Mouse (Mus musculus): ENCODE measurements around the gene Vwa8.

The Vwa8 gene

DNA sequence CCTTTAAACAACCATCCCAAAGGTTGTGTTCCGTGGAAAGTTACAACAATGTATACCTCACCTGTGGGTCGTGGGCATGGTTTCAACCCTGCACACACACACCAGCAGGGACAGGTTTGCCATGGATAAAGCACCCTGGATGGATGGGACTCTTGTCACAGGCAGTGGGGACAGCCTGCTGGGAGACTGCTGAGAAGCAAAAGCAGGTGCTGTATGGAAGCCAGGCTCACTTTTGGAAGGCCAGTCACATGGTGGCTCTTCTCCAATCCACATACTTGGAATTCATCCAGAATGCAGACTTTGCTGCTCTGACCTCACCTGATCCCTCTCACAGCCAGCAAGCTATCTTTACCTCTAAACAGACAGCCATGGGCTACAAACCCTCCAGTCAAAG, 292.0 kb downstream of the Vwa8 start:
- no peak for DNase-seq (ENCODE audit: low spot score in 2 of 2)

DNA sequence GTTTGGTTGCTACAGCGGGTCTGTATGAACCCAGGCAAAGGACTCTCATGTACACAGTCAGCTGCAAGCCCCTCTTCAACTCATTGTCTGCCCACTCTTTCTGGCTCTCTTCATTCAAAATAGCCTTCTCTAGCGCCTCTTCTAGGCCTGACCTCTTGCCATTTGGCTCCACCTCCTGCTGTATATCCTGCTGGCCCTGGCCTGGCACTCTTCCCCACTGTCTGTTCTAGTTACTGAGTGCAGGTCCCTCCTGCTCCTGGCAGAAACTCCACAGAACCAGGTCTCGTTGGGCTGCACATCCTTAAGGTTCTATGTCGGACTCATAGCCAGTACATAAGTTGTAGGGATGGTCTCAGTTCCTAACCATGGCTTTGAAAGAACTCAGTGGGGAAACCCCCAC, 293.5 kb downstream of the Vwa8 start:
- no peak for DNase-seq (ENCODE audit: low spot score in 2 of 2)

DNA sequence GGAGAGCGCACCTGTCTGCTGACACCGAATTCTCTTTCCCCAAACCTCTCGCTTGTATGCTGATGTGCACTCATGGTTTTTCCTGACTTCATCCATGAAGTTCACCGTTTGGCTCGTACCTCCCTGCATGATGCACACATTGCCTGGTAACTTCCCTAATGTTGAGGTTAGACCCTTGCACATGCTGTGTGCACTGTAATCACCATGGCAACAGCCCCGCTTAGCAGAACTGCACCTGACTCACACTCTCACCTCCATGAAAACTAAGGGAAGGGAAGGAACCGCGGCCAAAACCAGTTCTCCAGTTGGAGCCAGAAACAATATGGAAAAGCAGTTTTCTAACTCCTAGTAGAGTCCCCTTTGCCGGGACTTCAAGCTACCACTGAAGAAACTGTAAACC, 294.8 kb downstream of the Vwa8 start:
- DNase-seq (ENCODE audit: low spot score in 2 of 2): no peak

DNA sequence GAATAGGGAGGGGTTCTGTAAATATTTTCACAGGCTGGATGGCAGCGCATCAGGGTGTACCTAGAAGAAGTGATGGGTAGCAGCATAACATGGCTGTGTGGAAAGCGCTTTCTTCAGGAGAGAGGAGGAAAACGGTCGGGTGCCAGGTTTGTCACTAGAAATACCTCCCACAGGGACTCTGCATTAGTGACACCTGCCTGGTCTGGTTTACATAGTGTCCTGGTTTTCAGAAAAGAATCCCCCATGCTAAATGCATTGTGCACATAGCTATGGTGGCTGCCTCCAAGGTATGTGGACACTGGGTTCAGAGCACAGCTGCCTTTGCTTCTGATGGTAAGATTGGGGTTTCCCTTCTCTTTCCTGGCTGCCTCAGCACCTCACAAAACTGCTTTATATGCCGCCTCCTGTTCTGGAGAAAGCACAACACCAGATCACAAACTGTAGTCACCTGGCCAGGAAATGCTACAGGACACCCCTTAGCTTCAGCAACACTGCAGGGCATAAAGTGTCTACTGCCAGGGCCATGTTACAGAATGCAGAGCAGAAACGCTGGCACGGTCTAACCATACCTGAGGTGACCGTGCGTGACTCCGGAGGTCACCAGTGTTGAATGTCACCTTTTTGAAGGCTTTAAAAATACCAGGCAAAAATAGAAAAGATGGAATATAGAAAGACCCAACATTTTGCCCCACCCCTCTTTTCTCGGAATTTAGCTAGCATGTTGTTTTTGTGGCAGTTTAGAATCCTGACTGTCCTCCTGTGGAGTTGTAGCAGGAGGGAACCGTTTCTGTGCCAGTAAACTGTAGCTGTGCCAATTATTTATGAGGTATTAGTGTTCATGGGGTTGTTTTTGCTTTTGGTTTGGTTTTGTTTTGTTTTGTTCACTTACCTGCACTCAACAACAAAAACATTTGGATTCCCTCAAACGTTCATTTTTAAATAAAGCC, 295.7 kb downstream of the Vwa8 start:
- DNase-seq (ENCODE audit: low spot score in 2 of 2): no peak

DNA sequence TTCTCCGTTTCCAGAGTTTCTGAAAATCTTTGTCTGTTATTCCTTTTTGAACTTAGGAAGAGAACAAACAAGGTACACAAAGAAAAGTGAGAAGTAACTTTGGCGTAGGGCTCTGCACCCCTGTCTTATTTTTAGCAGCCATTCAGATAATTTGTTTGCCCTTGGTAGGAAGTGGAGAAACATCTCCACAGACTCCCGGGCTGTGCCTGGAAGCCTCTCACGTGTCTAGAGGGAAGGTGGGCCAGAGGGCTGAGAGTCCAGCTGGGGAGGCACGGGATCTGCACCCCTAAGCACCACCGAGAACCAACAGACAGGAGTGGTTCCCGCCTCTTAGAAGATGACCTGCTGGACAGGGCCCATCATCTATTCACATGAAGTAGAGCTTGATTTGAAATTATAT, 302.9 kb downstream of the Vwa8 start:
- no peak for DNase-seq (ENCODE audit: low spot score in 2 of 2)

DNA sequence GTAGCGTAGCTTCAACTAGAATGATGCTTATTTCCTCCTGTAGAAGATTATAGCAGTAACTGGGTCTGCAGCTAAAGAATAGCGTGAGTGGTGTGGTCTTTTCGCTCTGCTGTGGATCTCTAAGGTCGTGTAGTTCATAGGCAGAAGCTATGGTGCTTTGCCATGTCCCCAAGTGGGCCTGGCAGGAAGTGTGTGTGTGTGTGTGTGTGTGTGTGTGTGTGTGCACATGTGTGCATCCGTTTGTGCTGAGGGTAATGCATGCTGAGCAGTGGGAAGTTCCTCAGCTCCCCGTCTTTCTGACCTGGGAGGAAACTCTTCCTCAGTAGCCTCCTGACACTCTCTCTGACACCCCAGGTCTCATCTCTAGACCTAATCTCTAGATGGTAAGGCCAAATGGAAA, 305.0 kb downstream of the Vwa8 start:
- DNase-seq (ENCODE audit: low spot score in 2 of 2): no peak

DNA sequence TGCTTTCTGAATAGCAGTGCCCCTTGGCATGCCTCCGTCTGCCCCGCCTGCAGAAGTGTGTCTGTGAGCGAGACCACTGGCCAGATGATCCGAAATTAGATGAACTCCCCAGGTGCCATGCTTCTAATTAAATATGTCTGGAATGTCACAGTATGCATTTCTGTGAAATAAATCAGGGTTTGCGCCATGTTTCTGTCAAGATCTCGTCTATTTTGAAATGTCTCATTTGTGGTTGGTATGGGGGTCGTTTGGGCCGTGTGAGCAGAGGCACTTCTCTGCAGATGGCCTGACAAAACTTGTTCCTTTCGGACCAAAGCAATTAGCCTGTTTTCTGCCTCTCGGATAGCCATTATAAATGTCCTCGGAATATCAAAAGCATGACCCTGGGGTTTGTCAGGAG, 306.1 kb downstream of the Vwa8 start:
- DNase-seq (ENCODE audit: low spot score in 2 of 2): no peak

DNA sequence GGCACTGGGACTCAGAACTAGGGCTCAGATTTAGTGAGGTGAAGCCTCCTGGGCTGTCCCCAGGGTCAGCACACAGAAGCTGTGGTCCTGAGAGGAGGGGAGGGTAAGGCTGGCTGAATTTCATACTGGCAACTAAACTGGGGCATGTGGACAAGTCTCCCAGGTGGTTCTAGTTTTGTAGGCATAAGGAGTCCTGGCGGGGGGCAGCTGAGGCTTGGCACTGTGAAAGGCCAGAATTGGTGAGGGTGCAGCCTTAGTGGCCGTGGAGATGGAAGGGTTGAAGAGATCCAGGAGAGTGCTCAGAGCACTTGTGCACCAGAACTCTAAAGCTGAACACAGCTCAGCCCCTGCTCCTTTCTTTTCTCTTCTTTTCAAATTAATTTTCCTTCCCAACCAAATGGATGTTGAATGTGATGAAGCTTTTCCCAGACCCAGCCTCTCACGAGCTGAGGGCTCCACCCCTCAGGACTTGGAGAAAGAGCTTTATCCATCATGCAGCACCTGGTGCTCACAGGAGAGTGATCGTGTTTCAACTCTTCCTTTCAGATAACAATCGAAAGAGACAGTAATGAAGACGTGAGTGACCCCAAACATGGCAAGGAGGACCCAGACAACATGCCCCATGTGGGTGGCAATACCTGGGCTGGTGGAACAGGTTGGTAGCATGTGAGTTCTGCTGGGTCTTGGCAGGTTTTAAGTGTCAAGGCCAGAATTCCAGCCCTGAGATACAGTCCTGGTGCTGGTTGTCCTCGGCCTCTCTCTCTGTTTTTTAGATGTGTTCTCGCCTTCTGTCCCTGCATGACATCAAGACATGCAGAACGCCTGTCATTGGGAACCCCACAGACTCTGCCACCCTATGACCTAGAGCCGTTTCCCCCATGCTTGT, 307.9 kb downstream of the Vwa8 start:
- no peak for DNase-seq (ENCODE audit: low spot score in 2 of 2)

DNA sequence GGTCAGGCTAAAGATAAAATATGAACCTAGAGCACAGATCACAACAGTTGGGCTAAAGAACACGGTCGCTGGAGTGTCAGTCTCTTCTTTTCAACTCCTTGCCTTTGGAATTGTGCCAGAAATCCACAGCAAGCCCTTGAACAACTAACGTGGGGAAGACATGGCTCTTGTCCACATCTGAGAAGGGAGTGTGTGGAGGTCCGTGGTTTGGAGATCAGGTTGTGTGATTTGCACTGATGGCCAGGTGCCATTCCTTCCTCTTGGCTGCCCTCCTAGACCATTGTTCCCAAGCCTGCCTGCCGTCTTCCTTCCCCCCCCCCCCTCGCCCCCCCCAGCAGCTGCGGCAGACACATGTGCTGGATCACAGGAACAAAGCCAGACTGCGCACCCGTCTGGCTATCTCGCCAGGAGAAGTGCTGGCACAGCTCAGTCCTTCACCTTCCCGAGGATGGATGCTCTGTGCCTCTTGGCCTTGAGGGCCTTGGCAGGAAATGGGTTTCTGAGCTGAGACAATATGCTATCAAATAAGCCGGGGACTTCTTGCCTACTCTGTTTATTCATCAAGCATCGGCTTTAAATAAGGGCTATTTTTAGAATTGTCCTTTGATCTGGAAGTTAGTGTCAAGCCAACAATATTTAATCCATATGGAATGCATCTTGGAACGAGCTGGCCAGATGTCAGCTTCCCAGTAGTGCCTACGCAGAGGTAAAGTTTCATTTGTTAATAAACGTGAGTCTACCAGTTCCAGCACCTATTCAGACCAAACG, 308.8 kb downstream of the Vwa8 start:
- no peak for DNase-seq (ENCODE audit: low spot score in 2 of 2)

DNA sequence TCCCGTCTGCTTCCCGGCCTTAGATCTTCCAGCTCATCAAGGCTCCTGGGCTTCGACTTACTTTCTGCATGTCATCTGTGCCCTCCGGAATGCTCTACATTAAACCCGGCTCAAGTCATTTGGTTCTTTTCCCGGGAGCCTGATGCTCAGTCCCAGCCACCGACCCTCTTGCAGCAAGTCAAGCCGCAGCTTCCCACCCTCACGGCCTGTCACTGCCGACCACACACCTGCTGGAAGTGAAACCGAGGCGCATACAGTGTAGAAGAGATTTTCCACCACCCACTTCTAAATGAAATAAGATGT, 309.3 kb downstream of the Vwa8 start:
- DNase-seq (ENCODE audit: low spot score in 2 of 2): no peak

DNA sequence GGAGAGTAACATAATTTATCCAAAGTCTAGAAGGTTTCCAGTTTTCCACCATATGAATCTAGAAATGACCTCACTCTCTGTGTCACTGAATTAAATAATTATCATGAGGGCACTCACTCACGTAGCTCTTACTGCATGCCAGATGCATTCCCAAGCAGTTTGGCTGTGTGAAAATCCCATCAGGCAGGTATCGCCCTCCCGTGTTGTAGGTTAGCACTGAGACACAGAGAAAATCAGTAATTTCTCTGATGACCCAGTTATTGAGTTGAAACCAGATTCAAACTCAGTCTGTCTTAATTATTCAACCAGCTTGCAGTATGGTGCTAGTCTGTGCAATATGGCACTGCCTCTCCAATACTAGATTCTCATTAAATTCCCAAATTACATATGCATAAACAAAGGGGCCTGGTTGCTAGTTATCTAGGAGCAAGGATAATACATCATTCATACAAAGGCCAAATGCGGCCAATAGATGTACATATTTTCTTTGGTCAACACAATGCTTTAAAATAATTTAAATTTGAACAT, 309.9 kb downstream of the Vwa8 start:
- DNase-seq (ENCODE audit: low spot score in 2 of 2): no peak

DNA sequence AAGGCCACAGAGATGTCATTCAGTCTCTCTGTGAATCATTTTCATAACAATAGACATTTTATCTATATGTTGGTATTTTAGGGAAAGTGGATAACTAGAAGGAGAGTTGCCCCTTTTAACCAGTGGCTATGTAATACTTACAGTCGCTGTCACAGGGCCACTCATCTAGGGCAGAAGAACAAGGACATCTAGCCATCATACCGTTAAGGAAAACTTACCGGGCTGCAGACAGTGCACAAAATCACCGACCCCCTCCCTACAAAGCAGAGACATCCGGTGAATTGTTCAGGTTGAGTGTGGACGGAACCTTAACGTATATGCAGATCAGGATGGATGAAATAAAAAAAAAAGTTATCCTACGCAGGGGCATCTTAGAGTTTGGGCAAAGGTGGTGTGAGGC, 310.6 kb downstream of the Vwa8 start:
- no peak for DNase-seq (ENCODE audit: low spot score in 2 of 2)

DNA sequence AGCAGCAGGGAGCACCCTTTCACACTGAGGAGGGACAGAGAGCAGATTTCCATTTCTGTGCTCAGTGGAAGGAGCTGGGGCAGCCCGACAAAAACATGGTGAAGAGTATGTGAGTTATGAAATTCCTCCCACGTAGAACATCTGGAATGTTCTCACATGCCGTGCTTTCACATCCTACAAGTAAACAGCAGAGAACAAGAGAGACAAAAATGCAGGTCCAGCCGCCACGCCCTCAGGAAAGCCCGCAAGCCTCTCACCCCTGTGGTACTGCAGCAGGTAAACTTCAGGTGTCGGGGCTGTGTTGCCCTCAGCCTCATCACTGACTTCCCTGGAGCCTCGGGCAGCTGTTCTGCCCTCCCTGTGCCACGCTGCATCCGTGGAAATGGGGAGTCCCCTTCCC, 311.6 kb downstream of the Vwa8 start:
- no peak for DNase-seq (ENCODE audit: low spot score in 2 of 2)

DNA sequence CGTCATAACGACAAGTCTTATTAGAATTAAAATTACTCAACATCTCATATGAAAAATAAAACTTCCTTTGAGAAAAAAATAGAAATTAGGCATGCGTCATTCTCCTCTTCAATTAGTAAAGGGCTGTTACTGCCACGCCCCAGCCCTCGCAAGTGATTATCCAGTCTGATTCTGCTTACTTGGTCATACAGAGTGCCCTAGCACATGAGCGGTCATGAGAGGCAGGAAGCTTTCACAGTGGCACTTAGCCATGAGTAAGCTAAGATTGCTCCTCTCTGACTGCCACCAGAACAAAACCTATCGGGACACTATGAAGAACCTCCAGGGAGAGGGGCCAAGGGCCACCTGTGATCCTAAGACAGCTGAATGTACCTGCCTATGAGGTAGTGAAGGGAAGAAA, 312.1 kb downstream of the Vwa8 start:
- DNase-seq (ENCODE audit: low spot score in 2 of 2): no peak

DNA sequence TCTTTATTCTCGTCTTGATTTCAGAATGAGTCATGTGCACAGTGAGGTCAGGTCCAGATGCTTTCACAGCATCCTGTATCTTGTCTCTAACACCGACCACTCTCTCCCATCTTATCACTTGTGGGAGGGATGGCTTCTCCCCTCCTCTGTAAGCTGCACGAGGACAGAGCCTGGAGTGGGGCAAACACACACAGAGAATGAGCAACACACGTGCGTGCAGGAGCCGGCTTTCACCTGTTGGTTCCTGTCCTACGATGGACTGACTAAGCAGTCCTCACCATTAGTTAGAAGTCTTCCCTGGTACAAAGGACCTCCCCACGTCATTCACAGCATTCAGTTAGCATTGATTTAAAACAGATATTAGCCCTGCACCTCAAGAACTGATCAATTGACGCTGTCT, 312.9 kb downstream of the Vwa8 start:
- DNase-seq (ENCODE audit: low spot score in 2 of 2): no peak

DNA sequence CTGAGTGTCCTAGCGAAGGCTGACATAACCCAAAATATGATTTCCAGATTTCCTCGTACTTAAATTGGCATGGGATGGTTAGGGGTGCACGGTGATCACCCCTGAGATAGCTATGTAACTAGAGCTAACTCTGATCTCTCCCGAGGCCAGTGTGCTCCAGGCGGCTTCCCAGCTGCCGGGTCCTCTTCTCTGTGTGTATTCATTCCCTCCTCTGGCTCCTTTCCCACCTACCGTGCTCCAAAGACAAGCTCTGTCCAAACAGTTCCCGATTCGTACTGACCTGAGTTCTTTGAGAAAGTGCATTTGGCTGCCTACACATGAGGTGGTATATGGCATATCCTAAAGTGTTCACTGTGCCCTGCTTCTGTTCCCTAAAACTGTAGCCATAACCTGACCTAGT, 313.8 kb downstream of the Vwa8 start:
- no peak for DNase-seq (ENCODE audit: low spot score in 2 of 2)

DNA sequence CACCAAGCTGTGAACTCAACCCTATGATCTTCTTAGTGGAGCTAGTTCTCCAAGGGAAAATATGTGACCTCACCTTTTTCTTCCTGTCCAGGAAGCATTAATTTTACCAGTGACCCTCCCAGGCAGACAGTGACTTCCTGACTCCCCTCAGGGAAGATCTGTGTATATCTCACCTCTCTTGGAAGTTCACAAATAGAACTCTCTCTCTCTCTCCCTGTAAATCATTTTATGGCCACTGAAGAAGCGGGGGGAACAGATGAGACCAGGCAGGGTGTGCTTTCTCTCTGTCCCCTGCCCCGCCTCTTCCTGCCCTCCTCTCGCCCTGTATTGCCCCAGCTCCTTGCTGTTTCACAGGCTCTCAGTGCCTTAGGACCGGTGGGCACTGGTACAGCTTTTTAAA, 315.5 kb downstream of the Vwa8 start:
- DNase-seq (ENCODE audit: low spot score in 2 of 2): no peak

DNA sequence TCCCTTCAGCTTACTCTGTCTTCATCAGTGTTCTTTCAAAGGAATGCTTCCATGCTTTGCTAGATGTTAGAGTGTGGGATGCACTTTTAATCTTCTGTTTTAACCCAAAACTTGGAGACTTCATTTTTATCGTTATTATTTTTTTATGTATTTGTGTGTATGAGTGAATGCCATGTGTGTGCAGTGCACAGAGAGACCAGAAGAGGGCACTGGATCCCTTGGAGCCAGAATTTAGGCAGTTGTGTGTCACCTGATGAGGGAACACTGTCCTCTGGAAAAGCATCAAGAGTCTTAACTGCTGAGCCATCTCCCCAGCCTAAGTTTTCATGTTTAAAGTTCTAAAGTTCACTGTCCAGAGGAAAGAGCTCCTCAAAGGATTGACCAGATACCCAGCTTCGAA, 316.1 kb downstream of the Vwa8 start:
- DNase-seq (ENCODE audit: low spot score in 2 of 2): no peak

DNA sequence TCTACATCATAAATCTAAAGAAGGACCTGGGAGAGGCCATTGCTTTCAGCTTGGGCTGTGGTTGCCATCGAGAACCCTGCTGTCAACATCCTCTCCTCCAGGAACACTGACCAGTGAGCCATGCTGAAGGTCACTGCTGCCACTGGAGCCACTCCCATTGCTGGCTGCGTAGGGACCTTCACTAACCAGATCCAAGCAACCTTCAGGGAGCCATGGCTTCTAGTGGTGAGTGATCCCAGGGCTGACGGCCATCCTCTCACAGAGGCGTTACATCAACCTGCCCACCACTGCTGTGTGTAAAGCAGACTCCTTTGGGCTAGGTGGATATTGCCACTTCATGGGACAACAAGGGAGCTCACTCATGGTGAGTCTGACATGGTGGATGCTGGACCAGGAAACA, 325.7 kb downstream of the Vwa8 start:
- no peak for DNase-seq (ENCODE audit: low spot score in 2 of 2)

DNA sequence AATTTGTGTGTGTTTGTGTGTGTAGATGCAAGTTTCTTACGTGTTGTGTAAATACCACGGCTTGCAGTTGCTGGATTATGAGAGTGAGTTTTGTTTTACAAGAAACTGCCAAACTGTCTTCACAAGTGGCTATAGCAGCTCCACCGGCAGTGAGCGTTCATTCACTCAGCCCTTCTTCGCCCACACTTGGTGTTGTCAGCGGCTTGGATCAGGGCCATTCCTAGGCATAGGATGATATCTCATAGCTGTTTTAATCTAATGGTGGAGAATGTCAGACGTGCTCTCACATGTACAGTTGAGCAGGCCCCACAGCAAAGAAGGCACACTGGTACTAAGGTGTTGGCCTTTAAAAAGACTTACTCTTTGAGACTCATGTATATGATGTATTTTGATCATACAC, 328.9 kb downstream of the Vwa8 start:
- peak in 1 of 2 experiments; percentile 55 for DNase-seq (ENCODE audit: low spot score in 2 of 2)

DNA sequence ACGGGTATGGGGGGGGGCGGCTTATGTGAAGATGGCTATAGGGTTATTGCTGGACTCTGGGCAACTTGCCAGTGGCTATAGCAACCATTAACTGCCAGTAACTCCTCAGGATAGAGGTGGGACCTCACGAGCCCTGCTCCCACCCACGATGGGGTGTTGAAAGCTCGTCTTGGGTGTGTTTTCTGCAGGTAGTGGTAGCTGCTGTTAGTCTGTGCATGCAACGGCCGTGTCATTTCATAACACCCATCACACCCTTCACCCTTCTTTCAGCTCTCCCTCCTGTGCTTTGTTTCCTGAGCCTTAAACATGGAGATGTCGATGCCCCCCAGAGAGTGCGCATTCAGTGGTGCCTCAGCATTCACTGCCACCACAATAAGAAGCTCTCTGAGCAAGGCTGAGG, 329.4 kb downstream of the Vwa8 start:
- DNase-seq (ENCODE audit: low spot score in 2 of 2): no peak

DNA sequence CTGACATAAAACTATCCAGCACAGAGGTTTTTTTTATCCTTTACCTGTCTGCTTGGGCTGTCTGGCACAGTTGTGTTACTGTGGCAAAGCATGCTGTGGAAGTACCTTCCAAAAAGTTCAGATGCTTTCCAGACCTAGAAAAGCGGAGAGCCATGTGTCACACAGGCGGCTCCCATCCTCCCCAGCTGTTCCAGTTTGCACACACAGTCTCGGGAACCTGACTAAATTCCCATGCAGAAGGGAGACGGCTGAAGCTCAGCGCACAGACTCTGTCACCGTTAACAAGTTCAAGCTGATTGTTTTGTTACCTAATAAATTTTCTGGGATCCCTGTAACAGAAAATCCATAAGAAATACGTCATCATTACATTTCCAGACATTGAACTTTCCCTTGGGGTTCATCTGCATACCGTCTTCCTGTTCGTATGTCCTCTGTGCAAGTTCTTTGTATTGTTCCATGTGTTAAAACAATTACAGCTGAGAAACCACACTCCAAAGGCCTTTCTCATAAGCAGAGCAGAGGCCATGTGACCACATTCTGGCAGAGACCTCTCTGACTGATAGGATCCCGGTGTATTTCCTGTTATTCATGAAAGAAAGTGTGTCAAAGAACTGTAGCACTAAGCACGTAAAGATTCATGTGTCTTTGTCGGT, 331.4 kb downstream of the Vwa8 start:
- no peak for DNase-seq (ENCODE audit: low spot score in 2 of 2)

Data from left cerebral cortex, adult 9 months (tissue).